Mouse (Mus musculus): Measurements from ENCODE around the gene Cdk4. TPM values are rescaled to one million over a fixed set of nuclear protein-coding genes. Genes with fewer than 3 reads are reported as not detected.

The Cdk4 gene
- polyA plus RNA-seq, 1 experiment: 619 TPM

- Histone ChIP-seq H3K36me3 (ENCODE audit: control insufficient read depth, insufficient read depth, low read length, poor library complexity, severe bottlenecking) (no peaks in the 10 kb centered on the region), H3K4me3 (ENCODE audit: low read depth, low read length) (no peak overlapping the region), H3K9ac (ENCODE audit: low read depth, poor library complexity, severe bottlenecking) (no peak overlapping the region), H3K9me3 (replicated peaks; ENCODE audit: control insufficient read depth, insufficient read depth, low read length, poor library complexity, severe bottlenecking) (no peaks in the 10 kb centered on the region), H3K27me3 (ENCODE audit: control insufficient read depth, insufficient read depth, low read length, poor library complexity, severe bottlenecking) (no peaks in the 10 kb centered on the region), H3K27ac (ENCODE audit: insufficient read depth, low read length) (no peak overlapping the region), H3K4me1 (ENCODE audit: control insufficient read depth, insufficient read depth, low read length) (no peaks in the 10 kb centered on the region)
- no peak for TF ChIP-seq POLR2A (IDR thresholded peaks at IDR 0.05; ENCODE audit: insufficient read depth, low read length)
- TF ChIP-seq EP300 (IDR thresholded peaks at IDR 0.05; ENCODE audit: insufficient read depth, low read depth, low read length): no peak
- no peak for TF ChIP-seq CTCF (IDR thresholded peaks at IDR 0.05; ENCODE audit: low read depth, low read length)
These were observed 37.8 kb downstream of the Cdk4 start for GRCm38 (mm10) chr10:127101151-127101550.

GRCm38 (mm10) chr10:127103631-127104030 is 40.3 kb downstream of the Cdk4 start:
- Histone ChIP-seq H3K27me3 (ENCODE audit: control insufficient read depth, insufficient read depth, low read length, poor library complexity, severe bottlenecking) (no peaks in the 10 kb centered on the region), H3K36me3 (ENCODE audit: control insufficient read depth, insufficient read depth, low read length, poor library complexity, severe bottlenecking) (no peaks in the 10 kb centered on the region), H3K9ac (ENCODE audit: low read depth, poor library complexity, severe bottlenecking) (no peak overlapping the region), H3K9me3 (replicated peaks; ENCODE audit: control insufficient read depth, insufficient read depth, low read length, poor library complexity, severe bottlenecking) (no peaks in the 10 kb centered on the region), H3K4me3 (ENCODE audit: low read depth, low read length) (no peak overlapping the region), H3K27ac (ENCODE audit: insufficient read depth, low read length) (no peak overlapping the region), H3K4me1 (ENCODE audit: control insufficient read depth, insufficient read depth, low read length) (no peaks in the 10 kb centered on the region)
- TF ChIP-seq POLR2A (IDR thresholded peaks at IDR 0.05; ENCODE audit: insufficient read depth, low read length) (no peak), CTCF (IDR thresholded peaks at IDR 0.05; ENCODE audit: low read depth, low read length) (no peak), EP300 (IDR thresholded peaks at IDR 0.05; ENCODE audit: insufficient read depth, low read depth, low read length) (no peak)

- H3K4me1 ChIP-seq (ENCODE audit: control insufficient read depth, insufficient read depth, low read length): no peaks in the 10 kb centered on the region
- no peak for TF ChIP-seq CTCF (IDR thresholded peaks at IDR 0.05; ENCODE audit: low read depth, low read length)
- TF ChIP-seq POLR2A (IDR thresholded peaks at IDR 0.05; ENCODE audit: insufficient read depth, low read length): no peak
- no peak for TF ChIP-seq EP300 (IDR thresholded peaks at IDR 0.05; ENCODE audit: insufficient read depth, low read depth, low read length)
- no peaks in the 10 kb centered on the region for H3K36me3 ChIP-seq (ENCODE audit: control insufficient read depth, insufficient read depth, low read length, poor library complexity, severe bottlenecking)
These were observed 44.4 kb downstream of the Cdk4 start for GRCm38 (mm10) chr10:127107563-127108261.

GRCm38 (mm10) chr10:127108262-127108583 is 44.9 kb downstream of the Cdk4 start:
- Histone ChIP-seq H3K4me3 (ENCODE audit: low read depth, low read length) (no peak overlapping the region), H3K9me3 (replicated peaks; ENCODE audit: control insufficient read depth, insufficient read depth, low read length, poor library complexity, severe bottlenecking) (no peaks in the 10 kb centered on the region), H3K36me3 (ENCODE audit: control insufficient read depth, insufficient read depth, low read length, poor library complexity, severe bottlenecking) (no peaks in the 10 kb centered on the region), H3K27me3 (ENCODE audit: control insufficient read depth, insufficient read depth, low read length, poor library complexity, severe bottlenecking) (no peaks in the 10 kb centered on the region), H3K4me1 (ENCODE audit: control insufficient read depth, insufficient read depth, low read length) (no peaks in the 10 kb centered on the region), H3K27ac (ENCODE audit: insufficient read depth, low read length) (no peak overlapping the region), H3K9ac (ENCODE audit: low read depth, poor library complexity, severe bottlenecking) (no peak overlapping the region)
- TF ChIP-seq POLR2A (IDR thresholded peaks at IDR 0.05; ENCODE audit: insufficient read depth, low read length) (no peak), CTCF (IDR thresholded peaks at IDR 0.05; ENCODE audit: low read depth, low read length) (no peak)

More at GRCm38 (mm10) chr10:127107563-127108261, 44.4 kb downstream of the Cdk4 start:
- Histone ChIP-seq H3K27me3 (ENCODE audit: control insufficient read depth, insufficient read depth, low read length, poor library complexity, severe bottlenecking) (no peaks in the 10 kb centered on the region), H3K27ac (ENCODE audit: insufficient read depth, low read length) (no peak overlapping the region), H3K9ac (ENCODE audit: low read depth, poor library complexity, severe bottlenecking) (no peak overlapping the region), H3K9me3 (replicated peaks; ENCODE audit: control insufficient read depth, insufficient read depth, low read length, poor library complexity, severe bottlenecking) (no peaks in the 10 kb centered on the region), H3K4me3 (ENCODE audit: low read depth, low read length) (no peak overlapping the region)

- no peak overlapping the region for H3K4me3 ChIP-seq (ENCODE audit: low read depth, low read length)
- TF ChIP-seq CTCF (IDR thresholded peaks at IDR 0.05; ENCODE audit: low read depth, low read length) (peak; percentile 14), EP300 (IDR thresholded peaks at IDR 0.05; ENCODE audit: insufficient read depth, low read depth, low read length) (no peak)
- no peaks in the 10 kb centered on the region for H3K36me3 ChIP-seq (ENCODE audit: control insufficient read depth, insufficient read depth, low read length, poor library complexity, severe bottlenecking)
- no peaks in the 10 kb centered on the region for H3K4me1 ChIP-seq (ENCODE audit: control insufficient read depth, insufficient read depth, low read length)
- no peaks in the 10 kb centered on the region for H3K9me3 ChIP-seq (replicated peaks; ENCODE audit: control insufficient read depth, insufficient read depth, low read length, poor library complexity, severe bottlenecking)
- no peak overlapping the region for H3K27ac ChIP-seq (ENCODE audit: insufficient read depth, low read length)
- no peak overlapping the region for H3K9ac ChIP-seq (ENCODE audit: low read depth, poor library complexity, severe bottlenecking)
- no peaks in the 10 kb centered on the region for H3K27me3 ChIP-seq (ENCODE audit: control insufficient read depth, insufficient read depth, low read length, poor library complexity, severe bottlenecking)
These were observed 47.9 kb downstream of the Cdk4 start for GRCm38 (mm10) chr10:127111001-127111887.

GRCm38 (mm10) chr10:127114408-127114807 is 51.1 kb downstream of the Cdk4 start:
- Histone ChIP-seq H3K27me3 (ENCODE audit: control insufficient read depth, insufficient read depth, low read length, poor library complexity, severe bottlenecking) (no peaks in the 10 kb centered on the region), H3K9me3 (replicated peaks; ENCODE audit: control insufficient read depth, insufficient read depth, low read length, poor library complexity, severe bottlenecking) (no peaks in the 10 kb centered on the region), H3K4me1 (ENCODE audit: control insufficient read depth, insufficient read depth, low read length) (no peaks in the 10 kb centered on the region), H3K4me3 (ENCODE audit: low read depth, low read length) (no peak overlapping the region), H3K36me3 (ENCODE audit: control insufficient read depth, insufficient read depth, low read length, poor library complexity, severe bottlenecking) (peaks cover 4% of the 10 kb centered on the region), H3K9ac (ENCODE audit: low read depth, poor library complexity, severe bottlenecking) (no peak overlapping the region), H3K27ac (ENCODE audit: insufficient read depth, low read length) (no peak overlapping the region)
- no peak for TF ChIP-seq EP300 (IDR thresholded peaks at IDR 0.05; ENCODE audit: insufficient read depth, low read depth, low read length)
- no peak for TF ChIP-seq CTCF (IDR thresholded peaks at IDR 0.05; ENCODE audit: low read depth, low read length)
- no peak for TF ChIP-seq POLR2A (IDR thresholded peaks at IDR 0.05; ENCODE audit: insufficient read depth, low read length)
